Mouse (Mus musculus) limb, embryonic 13.5 days (tissue): Measurements from ENCODE around the gene Dhrs7b. TPM values are rescaled to one million over a fixed set of nuclear protein-coding genes. Genes with fewer than 3 reads are reported as not detected.
A peak's percentile ranks its signal among the peaks of the same experiment; 100 is the strongest.

Experiments used
- ATAC-seq: fragments of 200-750 bp; cut with Nextera tagmentation; 2 replicates; pipeline ENCODE4 v1.8.0; 2017; ENCODE audit warnings: low read depth, moderate number of reproducible peaks, moderate TSS enrichment; ENCODE audit not compliant: low FRiP score
- H3K27ac ChIP-seq: fragments of 300-500 bp; sonication (generic); 2 replicates; pipeline ENCODE4 v1.5.1; 2015; ENCODE audit warnings: inconsistent platforms, mild to moderate bottlenecking, moderate library complexity
- H3K27me3 ChIP-seq: fragments of 300-500 bp; sonication (generic); 2 replicates; pipeline ENCODE4 v1.6.1; 2015; ENCODE audit warnings: mild to moderate bottlenecking, inconsistent platforms
- H3K36me3 ChIP-seq: fragments of 300-500 bp; sonication (generic); 2 replicates; pipeline ENCODE4 v1.6.1; 2015; ENCODE audit warnings: inconsistent platforms, mild to moderate bottlenecking, moderate library complexity
- H3K4me1 ChIP-seq: fragments of 300-500 bp; sonication (generic); 2 replicates; pipeline ENCODE4 v1.6.1; 2015; ENCODE audit warnings: inconsistent platforms
- H3K4me2 ChIP-seq: fragments of 300-500 bp; sonication (generic); replicated peaks from 2 replicates; pipeline ENCODE4 v1.6.1; 2015; ENCODE audit warnings: inconsistent platforms, mild to moderate bottlenecking, moderate library complexity
- H3K4me3 ChIP-seq: fragments of 300-500 bp; sonication (generic); 2 replicates; pipeline ENCODE4 v1.5.1; 2015; ENCODE audit warnings: moderate library complexity, mild to moderate bottlenecking, inconsistent platforms
- H3K9ac ChIP-seq: fragments of 300-500 bp; sonication (generic); 2 replicates; pipeline ENCODE4 v1.6.1; 2015; ENCODE audit warnings: mild to moderate bottlenecking, inconsistent platforms
- H3K9me3 ChIP-seq: fragments of 300-500 bp; sonication (generic); 2 replicates; pipeline ENCODE4 v1.6.1; 2016; ENCODE audit warnings: inconsistent platforms
- WGBS: fragments of 180-500 bp; shearing (Covaris S2); methylation state at CpG from one replicate; pipeline ENCODE4 v1.1.7; 2015; 5-methylcytosine and 5-hydroxymethylcytosine counted together
- polyA plus RNA-seq: library from polyadenylated mRNA; unstranded; fragments of >200 nt; fragmentation: Nextera tagmentation; extraction: Ambion mirVana; gene quantifications from 2 replicates; pipeline ENCODE4 v1.2.1, GENCODE M21; 2015

Gene Dhrs7b
- 34.8 and 36.7 TPM in 2 replicates for polyA plus RNA-seq

DNA sequence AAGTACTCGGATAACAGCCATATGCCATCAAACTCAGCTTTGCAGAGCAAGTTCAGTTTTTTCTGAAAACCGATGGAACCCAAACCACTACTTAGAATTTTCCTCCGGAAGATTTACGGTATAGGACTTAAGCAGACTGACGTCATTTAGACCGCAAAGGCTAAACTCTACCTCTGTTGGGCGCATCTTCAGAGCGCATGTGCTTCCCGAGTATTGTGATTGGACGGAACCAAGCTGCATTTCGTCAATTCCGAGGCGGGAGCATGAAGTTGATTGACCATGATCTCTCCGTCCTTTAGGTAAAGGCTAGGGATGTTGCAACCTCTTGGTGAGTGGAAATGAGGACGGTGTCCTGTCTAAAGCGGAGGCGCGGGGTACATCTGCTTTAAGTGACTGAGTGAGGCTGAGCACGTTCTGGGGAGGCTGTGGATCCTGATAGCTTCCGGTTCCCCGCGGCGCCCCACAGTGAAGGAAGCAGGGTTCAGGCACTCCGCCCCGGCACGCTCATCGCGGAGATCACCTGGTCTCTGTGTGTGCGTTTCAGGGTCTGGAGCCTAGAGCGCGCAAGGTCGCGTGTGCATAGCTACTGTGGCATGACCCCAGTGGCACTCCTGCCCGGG, at the start of gene Dhrs7b:
Dhrs7b (plus strand) TSS at position 199 of the 620 bp plus-strand sequence.
- peak within 1 kb of the TSS; percentile 70; the same call in 1 of the 2 replicates for H3K27ac ChIP-seq
- peak within 1 kb of the TSS; percentile 84 for H3K4me2 ChIP-seq
- H3K27me3 ChIP-seq: no peaks in the 10 kb centered on the region
- no peaks in the 10 kb centered on the region for H3K9me3 ChIP-seq
- H3K9ac ChIP-seq: peak within 1 kb of the TSS; percentile 84
- ATAC-seq: peak; percentile 97
- under 1% methylated on average over 34 of the region's 34 CpGs for WGBS
- peak within 1 kb of the TSS; percentile 77 for H3K4me3 ChIP-seq
- no peaks in the 10 kb centered on the region for H3K36me3 ChIP-seq
- peaks cover 8% of the 10 kb centered on the region for H3K4me1 ChIP-seq

GRCm38 (mm10) chr11:60784179-60784922, 46.1 kb upstream of the Dhrs7b start:
- Histone ChIP-seq H3K4me2 (no peak overlapping the region), H3K4me1 (peaks cover 32% of the 10 kb centered on the region), H3K27ac (no peak overlapping the region), H3K9me3 (no peaks in the 10 kb centered on the region), H3K36me3 (peaks cover 93% of the 10 kb centered on the region), H3K27me3 (no peaks in the 10 kb centered on the region), H3K4me3 (no peak overlapping the region), H3K9ac (0 out of 2 replicates have a peak overlapping the region, but pooled peaks have one; percentile 8)
- 88% methylated on average over 8 of the region's 8 CpGs for WGBS
- ATAC-seq: no peak

DNA sequence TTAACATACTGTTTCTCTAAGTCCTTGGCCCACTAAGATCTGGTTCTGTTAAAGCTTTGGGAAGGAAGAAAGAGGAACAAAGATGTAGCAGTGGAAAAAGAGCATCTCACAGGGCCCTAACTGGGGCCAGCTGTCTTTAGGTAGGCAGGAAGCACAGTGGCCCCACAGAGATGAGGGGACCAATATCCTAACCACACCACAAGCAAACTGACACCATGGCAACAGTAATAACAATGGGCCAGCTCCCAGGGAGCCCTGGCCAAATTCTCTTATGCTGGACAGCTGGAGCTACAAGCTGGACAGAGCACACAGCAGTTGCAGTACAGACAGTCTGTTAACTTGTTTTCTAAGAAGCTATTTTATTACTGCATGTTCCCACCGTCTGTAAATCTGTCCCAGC, 42.8 kb upstream of the Dhrs7b start:
- H3K9ac ChIP-seq: no peak overlapping the region
- WGBS: 47% methylated on average over 1 of the region's 1 CpGs
- H3K4me1 ChIP-seq: peaks cover under 1% of the 10 kb centered on the region; the same call in 1 of the 2 replicates
- H3K4me2 ChIP-seq: no peak overlapping the region
- no peak overlapping the region for H3K4me3 ChIP-seq
- H3K36me3 ChIP-seq: peaks cover 94% of the 10 kb centered on the region
- no peaks in the 10 kb centered on the region for H3K27me3 ChIP-seq
- H3K27ac ChIP-seq: no peak overlapping the region
- H3K9me3 ChIP-seq: no peaks in the 10 kb centered on the region
- 0 out of 2 replicates have a peak, but pooled peaks have one; percentile 40 for ATAC-seq

- WGBS: 52% methylated on average over 2 of the region's 2 CpGs
- no peaks in the 10 kb centered on the region for H3K27me3 ChIP-seq
- H3K36me3 ChIP-seq: peaks cover 87% of the 10 kb centered on the region
- no peak overlapping the region for H3K27ac ChIP-seq
- no peak overlapping the region for H3K9ac ChIP-seq
- no peak overlapping the region for H3K4me3 ChIP-seq
- H3K4me2 ChIP-seq: no peak overlapping the region
- no peaks in the 10 kb centered on the region for H3K9me3 ChIP-seq
- no peak for ATAC-seq
- no peaks in the 10 kb centered on the region for H3K4me1 ChIP-seq
Observed at GRCm38 (mm10) chr11:60790472-60790871, 40.0 kb upstream of the Dhrs7b start.

DNA sequence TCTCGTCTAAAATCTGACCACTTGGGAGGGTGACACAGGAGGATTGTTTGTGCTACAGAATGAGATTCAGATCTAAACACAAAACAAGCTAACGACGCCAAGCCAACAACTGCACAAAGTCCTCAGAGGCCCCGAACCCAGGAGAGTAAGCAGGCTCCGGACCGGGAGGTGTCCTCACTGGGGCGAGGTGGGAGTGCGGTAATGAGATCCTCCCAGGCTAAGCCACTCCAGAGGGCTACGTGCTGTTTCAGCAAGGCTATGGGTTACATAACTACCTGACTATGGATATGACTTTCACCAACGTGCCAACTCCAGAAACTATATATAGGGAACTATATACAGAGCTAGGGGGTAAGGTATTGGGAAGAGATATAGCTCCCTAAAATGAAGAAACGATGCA, 34.1 kb upstream of the Dhrs7b start:
- no peak overlapping the region for H3K4me2 ChIP-seq
- no peak for ATAC-seq
- H3K27ac ChIP-seq: no peak overlapping the region
- H3K4me1 ChIP-seq: no peaks in the 10 kb centered on the region
- no peak overlapping the region for H3K4me3 ChIP-seq
- no peaks in the 10 kb centered on the region for H3K9me3 ChIP-seq
- no peak overlapping the region for H3K9ac ChIP-seq
- 90% methylated on average over 11 of the region's 11 CpGs for WGBS
- peaks cover 80% of the 10 kb centered on the region for H3K36me3 ChIP-seq
- no peaks in the 10 kb centered on the region for H3K27me3 ChIP-seq

DNA sequence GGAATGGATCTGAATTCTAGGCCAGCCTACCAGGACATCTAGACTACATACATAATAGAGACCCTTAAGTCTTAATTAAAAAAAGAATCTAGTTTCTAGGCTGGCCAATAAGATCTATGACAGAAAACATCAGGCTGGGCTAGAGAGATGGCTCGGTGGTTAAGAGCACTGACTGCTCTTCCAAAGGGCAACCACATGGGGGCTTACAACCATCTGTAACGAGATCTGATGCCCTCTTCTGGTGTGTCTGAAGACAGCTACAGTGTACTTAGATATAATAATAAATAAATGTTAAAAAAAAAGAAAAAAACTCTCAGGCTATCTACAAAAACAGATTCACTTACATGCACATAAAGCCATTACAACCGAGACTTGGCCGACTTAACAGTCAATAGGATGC, 30.5 kb upstream of the Dhrs7b start:
- no peak for ATAC-seq
- Histone ChIP-seq H3K4me2 (no peak overlapping the region), H3K27ac (no peak overlapping the region), H3K4me1 (no peaks in the 10 kb centered on the region), H3K9me3 (no peaks in the 10 kb centered on the region), H3K27me3 (no peaks in the 10 kb centered on the region), H3K36me3 (peaks cover 67% of the 10 kb centered on the region), H3K9ac (no peak overlapping the region), H3K4me3 (no peak overlapping the region)
- WGBS: 92% methylated on average over 4 of the region's 4 CpGs

DNA sequence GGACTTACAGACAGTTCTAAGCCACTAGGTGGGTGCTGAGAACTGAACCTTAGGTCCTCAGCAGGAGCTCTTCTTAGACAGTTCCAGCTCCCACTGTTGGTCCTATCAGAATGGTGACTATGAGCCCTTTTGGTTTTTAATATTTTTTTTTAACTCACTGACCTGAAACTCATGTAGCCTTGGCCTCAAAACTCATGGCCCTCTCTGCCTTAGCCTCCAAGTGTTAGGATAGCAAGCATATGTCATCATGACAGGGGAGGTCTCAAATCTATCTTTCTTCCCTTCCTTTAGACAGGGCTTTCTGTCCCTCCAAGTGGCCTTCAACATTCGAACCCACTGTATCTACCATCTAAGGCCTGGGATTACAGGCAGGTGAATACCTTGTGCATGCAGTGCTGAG, 29.5 kb upstream of the Dhrs7b start:
- WGBS: 91% methylated on average over 1 of the region's 1 CpGs

GRCm38 (mm10) chr11:60808286-60809070, 22.0 kb upstream of the Dhrs7b start:
- H3K4me3 ChIP-seq: no peak overlapping the region
- H3K27me3 ChIP-seq: no peaks in the 10 kb centered on the region
- H3K36me3 ChIP-seq: peaks cover 9% of the 10 kb centered on the region
- WGBS: 75% methylated on average over 4 of the region's 4 CpGs
- H3K4me2 ChIP-seq: no peak overlapping the region
- no peaks in the 10 kb centered on the region for H3K9me3 ChIP-seq
- H3K9ac ChIP-seq: no peak overlapping the region
- H3K4me1 ChIP-seq: peaks cover 27% of the 10 kb centered on the region
- ATAC-seq: no peak
- H3K27ac ChIP-seq: no peak overlapping the region

More for the DNA sequence above, 29.5 kb upstream of the Dhrs7b start:
- Histone ChIP-seq H3K36me3 (peaks cover 64% of the 10 kb centered on the region), H3K4me3 (no peak overlapping the region), H3K4me1 (no peaks in the 10 kb centered on the region), H3K4me2 (no peak overlapping the region), H3K27me3 (no peaks in the 10 kb centered on the region), H3K9me3 (no peaks in the 10 kb centered on the region), H3K27ac (no peak overlapping the region), H3K9ac (no peak overlapping the region)
- no peak for ATAC-seq

GRCm38 (mm10) chr11:60809546-60809945, 20.9 kb upstream of the Dhrs7b start:
- Histone ChIP-seq H3K4me2 (peak overlapping the region; percentile 83), H3K27ac (no peak overlapping the region), H3K9me3 (no peaks in the 10 kb centered on the region), H3K4me3 (peak overlapping the region; percentile 55; the same call in 1 of the 2 replicates), H3K36me3 (no peaks in the 10 kb centered on the region; the same call in 1 of the 2 replicates), H3K4me1 (peaks cover 27% of the 10 kb centered on the region), H3K27me3 (no peaks in the 10 kb centered on the region), H3K9ac (peak overlapping the region; percentile 39; the same call in 1 of the 2 replicates)
- no peak for ATAC-seq
- 33% methylated on average over 1 of the region's 1 CpGs for WGBS

DNA sequence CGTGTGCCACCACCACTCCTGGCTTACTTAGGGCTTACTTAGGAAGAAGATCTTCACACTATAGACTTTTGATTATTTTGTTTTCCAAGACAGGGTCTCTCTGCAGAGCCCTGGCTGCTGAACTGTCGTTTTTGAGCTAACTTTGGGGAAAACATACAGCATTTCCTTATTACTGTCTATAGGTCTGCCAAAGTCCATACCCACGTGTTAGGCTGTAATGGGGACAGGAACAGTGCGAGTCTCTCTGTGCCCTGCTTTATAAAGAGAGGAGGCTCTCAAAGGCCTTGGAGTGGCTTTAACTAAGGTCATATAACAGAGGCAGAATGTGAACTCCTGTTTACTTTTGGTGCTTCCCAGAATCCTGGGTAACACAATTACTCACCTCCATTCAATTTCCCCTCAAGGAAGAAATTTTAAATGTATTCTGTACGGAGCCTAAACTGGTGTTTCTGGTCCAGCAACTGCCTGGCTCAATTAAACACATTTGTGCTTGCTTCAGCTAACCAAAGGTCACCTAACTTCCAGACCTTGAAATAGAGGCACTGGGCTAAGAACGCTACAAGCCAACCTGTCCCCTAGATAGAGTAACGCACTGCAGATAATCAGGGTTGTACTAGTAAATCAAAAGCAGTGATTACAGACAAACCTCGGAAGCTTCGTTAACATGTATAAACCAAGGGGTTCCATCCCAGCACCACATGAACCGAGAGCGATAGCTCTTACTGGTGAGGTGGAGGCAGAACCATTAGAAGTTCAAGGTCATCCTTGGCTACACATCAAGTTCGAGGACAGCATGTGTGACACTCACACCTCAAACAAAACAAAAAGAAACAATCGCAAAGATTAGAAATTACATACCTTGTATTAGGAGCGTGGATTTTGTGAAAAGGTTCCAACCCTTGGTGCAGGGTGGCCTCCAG, 20.1 kb upstream of the Dhrs7b start:
- Histone ChIP-seq H3K9me3 (no peaks in the 10 kb centered on the region), H3K9ac (peak overlapping the region; percentile 62), H3K27me3 (no peaks in the 10 kb centered on the region), H3K36me3 (no peaks in the 10 kb centered on the region; the same call in 1 of the 2 replicates), H3K4me2 (peak overlapping the region; percentile 83), H3K4me3 (peak overlapping the region; percentile 55), H3K27ac (no peak overlapping the region), H3K4me1 (peaks cover 27% of the 10 kb centered on the region)
- ATAC-seq: no peak
- WGBS: 10% methylated on average over 14 of the region's 14 CpGs

DNA sequence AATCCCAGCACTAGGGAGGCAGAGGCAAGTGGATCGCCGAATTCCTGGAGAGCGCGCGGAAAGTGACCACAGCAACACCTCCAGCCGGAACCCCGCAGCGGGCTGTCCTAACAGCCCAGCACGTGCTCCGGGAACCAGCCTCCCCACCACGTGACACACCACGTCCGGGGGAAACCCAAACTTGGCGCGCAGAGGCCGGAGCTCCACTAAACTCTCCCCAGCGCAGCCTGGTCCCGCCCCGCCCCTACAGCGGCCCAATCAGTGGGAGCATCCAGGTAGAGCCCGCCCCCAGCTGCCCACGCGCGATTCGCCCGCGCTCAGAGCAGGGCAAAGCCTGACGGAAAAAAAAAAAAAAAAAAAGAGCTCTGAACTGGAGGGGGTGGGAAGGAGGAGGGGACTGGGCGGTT, 19.4 kb upstream of the Dhrs7b start:
- H3K9ac ChIP-seq: peak overlapping the region; percentile 62

More for the DNA sequence above, 19.4 kb upstream of the Dhrs7b start:
- H3K27me3 ChIP-seq: no peaks in the 10 kb centered on the region
- WGBS: 0% methylated on average over 29 of the region's 29 CpGs
- H3K9me3 ChIP-seq: no peaks in the 10 kb centered on the region
- H3K27ac ChIP-seq: no peak overlapping the region
- no peaks in the 10 kb centered on the region; the same call in 1 of the 2 replicates for H3K36me3 ChIP-seq
- H3K4me3 ChIP-seq: peak overlapping the region; percentile 55
- peak; percentile 100 for ATAC-seq
- H3K4me1 ChIP-seq: peaks cover 27% of the 10 kb centered on the region
- H3K4me2 ChIP-seq: peak overlapping the region; percentile 83
